Mouse (Mus musculus): ENCODE measurements around the gene Rnf166.

GRCm38 (mm10) chr8:122451161-122451703 is 24.6 kb downstream of the Rnf166 start:
- no peak for TF ChIP-seq POLR2A (IDR thresholded peaks at IDR 0.05; ENCODE audit: control insufficient read depth, extremely low read depth, insufficient read depth, low read length, poor library complexity)
- no peak for TF ChIP-seq CTCF (IDR thresholded peaks at IDR 0.05; ENCODE audit: borderline replicate concordance, control insufficient read depth, extremely low read depth, insufficient read depth, low read length, poor library complexity)

Data from thymus, adult 2 months (tissue).